Mouse (Mus musculus) ES-E14 (cell line): ENCODE results near the gene Polr2a.

Experiments
- CHD2 ChIP-seq: IDR thresholded peaks from 2 replicates; pipeline ENCODE4 v1.6.1; 2014; ENCODE audit warnings: mild to moderate bottlenecking, low read depth, low read length, inconsistent platforms
- HCFC1 ChIP-seq: IDR thresholded peaks from 2 replicates; pipeline ENCODE4 v1.6.1; 2012; ENCODE audit warnings: low read length, inconsistent platforms, borderline replicate concordance; ENCODE audit not compliant: insufficient read depth
- MAFK ChIP-seq: IDR thresholded peaks from 2 replicates; pipeline ENCODE4 v1.6.1; 2014; ENCODE audit warnings: mild to moderate bottlenecking, low read depth, low read length, inconsistent platforms; ENCODE audit not compliant: insufficient read depth
- ZNF384 ChIP-seq: IDR thresholded peaks from 2 replicates; pipeline ENCODE4 v1.6.1; 2012; ENCODE audit warnings: low read depth, low read length, inconsistent platforms

- no peak for TF ChIP-seq CHD2
- TF ChIP-seq MAFK = no peak
- no peak for TF ChIP-seq ZNF384
- no peak for TF ChIP-seq HCFC1
Observed at GRCm38 (mm10) chr11:69795168-69795982, 36.9 kb upstream of the Polr2a start, which contains the start of gene Chrnb1.
